Mouse (Mus musculus): ENCODE results near the gene Tmie. TPM values are rescaled to one million over a fixed set of nuclear protein-coding genes. Genes with fewer than 3 reads are reported as not detected.

Gene Tmie
- 0.67 and 0.79 TPM in 2 replicates for total RNA-seq (2012; rRNA removed)

DNA sequence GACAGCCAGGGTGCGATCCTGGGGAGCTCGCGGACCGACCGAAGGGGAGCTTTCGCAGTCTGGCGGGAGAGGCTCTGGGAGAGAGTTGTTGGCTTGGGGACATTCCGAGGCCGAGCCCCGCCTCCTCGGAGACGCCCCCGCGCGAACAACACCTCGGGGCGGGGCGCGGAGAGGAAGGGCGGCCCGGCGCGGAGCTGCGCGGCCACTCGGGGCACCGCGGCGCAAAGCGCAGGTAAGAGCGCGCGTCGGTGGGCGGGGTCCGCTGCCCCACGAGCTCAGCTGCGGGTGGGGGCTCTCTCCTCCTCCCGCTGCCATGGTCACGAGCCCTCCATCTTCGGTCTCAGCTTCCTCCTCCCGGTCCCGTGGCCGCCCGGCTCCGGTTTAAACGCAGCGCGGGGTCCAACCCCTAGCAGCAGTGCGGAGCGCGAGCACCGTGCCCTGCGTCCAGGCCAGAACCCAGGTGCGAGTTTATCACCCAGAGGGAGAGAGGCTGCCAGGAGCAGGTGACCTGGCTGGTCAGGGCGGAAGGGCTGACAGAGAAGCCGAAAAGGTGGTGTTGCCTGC lies at the start of gene Tmie:
TSS of gene Tmie (minus strand) at position 116 of the 564 bp plus-strand sequence.
- no peak for DNase-seq (ENCODE audit: low read depth, low spot score)
- in situ Hi-C loops (cut with MboI; ENCODE audit: low sequenced_read_pairs in 2 of 2, unreplicated experiment in 2 of 2): loop anchor here in 1 of 2 experiments (10.0 kb wide), 1 partner anchor 165 kb away; no protein-coding TSS in a partner anchor
- Histone ChIP-seq H3K4me1 (ENCODE audit: control insufficient read depth in 2 of 2, insufficient read depth in 2 of 2, low read length in 2 of 2, poor library complexity in 1 of 2) (peaks cover 0 to 23% of the 10 kb centered on the region in 2 experiments; a peak in 3 of 4 replicates), H3K36me3 (ENCODE audit: control insufficient read depth, insufficient read depth, low read length, poor library complexity, severe bottlenecking) (peaks cover 4% of the 10 kb centered on the region; the same call in 1 of the 2 replicates), H3K27ac (ENCODE audit: insufficient read depth, low read depth, low read length, poor library complexity, severe bottlenecking) (no peak within 1 kb of the TSS), H3K9ac (ENCODE audit: insufficient read depth, low read depth, low read length, poor library complexity, severe bottlenecking) (peak within 1 kb of the TSS; percentile 42), H3K4me3 (ENCODE audit: insufficient read depth in 1 of 2, low read depth in 1 of 2, low read length in 2 of 2, poor library complexity in 1 of 2, severe bottlenecking in 1 of 2) (peak within 1 kb of the TSS; percentile 63 to 76), H3K9me3 (ENCODE audit: control insufficient read depth, insufficient read depth, low read depth, low read length) (no peaks in the 10 kb centered on the region)
- TF ChIP-seq CHD2 (IDR thresholded peaks at IDR 0.05; ENCODE audit: low read depth, low read length) (no peak), HCFC1 (IDR thresholded peaks at IDR 0.05; ENCODE audit: borderline replicate concordance, insufficient read depth, low read length) (no peak), ZC3H11A (IDR thresholded peaks at IDR 0.05; ENCODE audit: borderline replicate concordance, low read depth, low read length) (no peak), ZNF384 (IDR thresholded peaks at IDR 0.05; ENCODE audit: low read depth, low read length) (no peak), MAFK (IDR thresholded peaks at IDR 0.05; ENCODE audit: insufficient read depth, low read depth, low read length) (no peak)

- peak; percentile 65 for TF ChIP-seq ZC3H11A (IDR thresholded peaks at IDR 0.05; ENCODE audit: borderline replicate concordance, low read depth, low read length)
- TF ChIP-seq CHD2 (IDR thresholded peaks at IDR 0.05; ENCODE audit: low read depth, low read length): no peak
- TF ChIP-seq ZNF384 (IDR thresholded peaks at IDR 0.05; ENCODE audit: low read depth, low read length): peak; percentile 80
- no peaks in the 10 kb centered on the region for H3K9me3 ChIP-seq (ENCODE audit: control insufficient read depth, insufficient read depth, low read depth, low read length)
- in situ Hi-C loops (cut with MboI; ENCODE audit: low sequenced_read_pairs in 2 of 2, unreplicated experiment in 2 of 2): no loop called here
- H3K9ac ChIP-seq (ENCODE audit: insufficient read depth, low read depth, low read length, poor library complexity, severe bottlenecking): no peak overlapping the region
- DNase-seq (ENCODE audit: low read depth, low spot score): peak; percentile 73
- H3K4me3 ChIP-seq (ENCODE audit: insufficient read depth in 1 of 2, low read depth in 1 of 2, low read length in 2 of 2, poor library complexity in 1 of 2, severe bottlenecking in 1 of 2): no peak overlapping the region
- no peaks in the 10 kb centered on the region for H3K36me3 ChIP-seq (ENCODE audit: control insufficient read depth, insufficient read depth, low read length, poor library complexity, severe bottlenecking)
- H3K4me1 ChIP-seq (ENCODE audit: control insufficient read depth in 2 of 2, insufficient read depth in 2 of 2, low read length in 2 of 2, poor library complexity in 1 of 2): no peaks in the 10 kb centered on the region
- H3K27ac ChIP-seq (ENCODE audit: insufficient read depth, low read depth, low read length, poor library complexity, severe bottlenecking): no peak overlapping the region
Observed at GRCm38 (mm10) chr9:110922759-110923158, 42.8 kb upstream of the Tmie start.

GRCm38 (mm10) chr9:110920665-110921419 lies 40.9 kb upstream of the Tmie start:
- H3K4me1 ChIP-seq (ENCODE audit: control insufficient read depth in 2 of 2, insufficient read depth in 2 of 2, low read length in 2 of 2, poor library complexity in 1 of 2): peaks cover 1 to 4% of the 10 kb centered on the region in 2 experiments; a peak in 1 of 4 replicates
- no peak for DNase-seq (ENCODE audit: low read depth, low spot score)
- TF ChIP-seq CHD2 (IDR thresholded peaks at IDR 0.05; ENCODE audit: low read depth, low read length): no peak
- no peak for TF ChIP-seq MAFK (IDR thresholded peaks at IDR 0.05; ENCODE audit: insufficient read depth, low read depth, low read length)
- no peak for TF ChIP-seq ZNF384 (IDR thresholded peaks at IDR 0.05; ENCODE audit: low read depth, low read length)
- no peak for TF ChIP-seq ZC3H11A (IDR thresholded peaks at IDR 0.05; ENCODE audit: borderline replicate concordance, low read depth, low read length)
- TF ChIP-seq HCFC1 (IDR thresholded peaks at IDR 0.05; ENCODE audit: borderline replicate concordance, insufficient read depth, low read length): no peak
- H3K9ac ChIP-seq (ENCODE audit: insufficient read depth, low read depth, low read length, poor library complexity, severe bottlenecking): no peak overlapping the region
- H3K4me3 ChIP-seq (ENCODE audit: insufficient read depth in 1 of 2, low read depth in 1 of 2, low read length in 2 of 2, poor library complexity in 1 of 2, severe bottlenecking in 1 of 2): no peak overlapping the region
- H3K9me3 ChIP-seq (ENCODE audit: control insufficient read depth, insufficient read depth, low read depth, low read length): no peaks in the 10 kb centered on the region
- in situ Hi-C loops (cut with MboI; ENCODE audit: low sequenced_read_pairs in 2 of 2, unreplicated experiment in 2 of 2): no loop called here
- H3K36me3 ChIP-seq (ENCODE audit: control insufficient read depth, insufficient read depth, low read length, poor library complexity, severe bottlenecking): no peaks in the 10 kb centered on the region
- H3K27ac ChIP-seq (ENCODE audit: insufficient read depth, low read depth, low read length, poor library complexity, severe bottlenecking): no peak overlapping the region

- TF ChIP-seq HCFC1 (IDR thresholded peaks at IDR 0.05; ENCODE audit: borderline replicate concordance, insufficient read depth, low read length) (no peak), ZC3H11A (IDR thresholded peaks at IDR 0.05; ENCODE audit: borderline replicate concordance, low read depth, low read length) (no peak), MAFK (IDR thresholded peaks at IDR 0.05; ENCODE audit: insufficient read depth, low read depth, low read length) (no peak), ZNF384 (IDR thresholded peaks at IDR 0.05; ENCODE audit: low read depth, low read length) (no peak), CHD2 (IDR thresholded peaks at IDR 0.05; ENCODE audit: low read depth, low read length) (no peak)
- no peak for DNase-seq (ENCODE audit: low read depth, low spot score)
- H3K36me3 ChIP-seq (ENCODE audit: control insufficient read depth, insufficient read depth, low read length, poor library complexity, severe bottlenecking): no peaks in the 10 kb centered on the region
- H3K27ac ChIP-seq (ENCODE audit: insufficient read depth, low read depth, low read length, poor library complexity, severe bottlenecking): no peak within 1 kb of the TSS
- H3K9ac ChIP-seq (ENCODE audit: insufficient read depth, low read depth, low read length, poor library complexity, severe bottlenecking): peak within 1 kb of the TSS; percentile 23; the same call in 1 of the 2 replicates
- H3K4me3 ChIP-seq (ENCODE audit: insufficient read depth in 1 of 2, low read depth in 1 of 2, low read length in 2 of 2, poor library complexity in 1 of 2, severe bottlenecking in 1 of 2): peak within 1 kb of the TSS; percentile 24 to 37; a peak in 2 of 4 replicates
- in situ Hi-C loops (cut with MboI; ENCODE audit: low sequenced_read_pairs in 2 of 2, unreplicated experiment in 2 of 2): no loop called here
- no peaks in the 10 kb centered on the region for H3K9me3 ChIP-seq (ENCODE audit: control insufficient read depth, insufficient read depth, low read depth, low read length)
- peaks cover 3 to 6% of the 10 kb centered on the region in 2 experiments; a peak in 3 of 4 replicates for H3K4me1 ChIP-seq (ENCODE audit: control insufficient read depth in 2 of 2, insufficient read depth in 2 of 2, low read length in 2 of 2, poor library complexity in 1 of 2)
Observed at GRCm38 (mm10) chr9:110916786-110917185, 36.9 kb upstream of the Tmie start, which contains the start of gene Fam240a. Fam240a (minus strand) TSS chr9:110916861.
